31 mouse cellular contexts compared by ENCODE assay signal in the genomic region with DNA sequence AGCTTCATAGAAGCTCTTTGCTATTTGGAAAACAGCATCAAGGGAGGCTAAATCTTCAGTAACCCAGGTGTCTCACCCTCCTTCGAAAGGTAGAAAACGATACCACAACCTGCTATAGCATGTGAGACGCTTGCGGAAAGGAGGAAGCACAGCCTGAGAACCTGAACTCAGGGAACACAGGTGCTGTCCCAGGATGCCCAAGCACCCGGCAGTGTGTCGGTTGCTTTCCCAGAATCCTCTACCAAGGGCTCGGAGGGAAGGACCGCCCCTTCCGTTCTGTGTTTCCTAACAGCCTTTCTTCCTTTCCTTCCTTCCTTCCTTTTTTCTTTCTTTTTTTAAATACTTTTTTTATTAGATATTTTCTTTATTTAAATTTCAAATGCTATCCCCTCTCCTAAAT. TPM values are rescaled to one million over a fixed set of nuclear protein-coding genes. Genes with fewer than 3 reads are reported as not detected.
"Had no signal": no experiment of that assay in that cellular context is flagged by ENCODE, and none has a peak within 500 bp of the region (broad histone marks: within the 10 kb centered on the region; RNA-seq: fewer than 3 reads in every experiment).

No protein-coding gene starts in this region.

- H3K4me1 ChIP-seq: liver, embryonic 15.5 days; lung, embryonic 15.5 days; midbrain, embryonic 10.5 days; midbrain, embryonic 12.5 days; midbrain, embryonic 13.5 days; midbrain, embryonic 15.5 days had no signal

- DNase-seq: left cerebral cortex, postnatal 4 days; liver; liver, embryonic 13.5 days; liver, postnatal 0 days; lung, adult 18-20 months; lung, adult 2 months; lung, embryonic 14.5 days; lung, postnatal 10 days; lung, postnatal 14 days; lung, postnatal 36 days; lung, postnatal 4 days; midbrain, embryonic 14.5 days had no signal

- H3K27me3 ChIP-seq: limb, embryonic 15.5 days; liver, embryonic 13.5 days; liver, embryonic 15.5 days; lung, embryonic 15.5 days; midbrain, embryonic 12.5 days; midbrain, embryonic 13.5 days; midbrain, embryonic 15.5 days had no signal

- H3K4me3 ChIP-seq: left cerebral cortex, adult 2 months; limb, embryonic 10.5 days; limb, embryonic 12.5 days; limb, embryonic 13.5 days; limb, embryonic 15.5 days; liver, embryonic 12.5 days; liver, embryonic 13.5 days; liver, embryonic 15.5 days; lung, embryonic 15.5 days; megakaryocyte, embryonic 14.5 days; midbrain, embryonic 10.5 days; midbrain, embryonic 12.5 days; midbrain, embryonic 13.5 days; midbrain, embryonic 15.5 days; myocyte had no signal

- H3K27ac ChIP-seq: left cerebral cortex, adult 2 months; limb, embryonic 10.5 days; limb, embryonic 12.5 days; limb, embryonic 13.5 days; limb, embryonic 15.5 days; liver, embryonic 12.5 days; liver, embryonic 13.5 days; liver, embryonic 14.5 days; liver, embryonic 15.5 days; lung, embryonic 15.5 days; macrophage; midbrain, embryonic 10.5 days; midbrain, embryonic 12.5 days; midbrain, embryonic 13.5 days; midbrain, embryonic 15.5 days had no signal

- H3K36me3 ChIP-seq: limb, embryonic 10.5 days; limb, embryonic 12.5 days; limb, embryonic 13.5 days; limb, embryonic 15.5 days; liver, embryonic 12.5 days; liver, embryonic 13.5 days; liver, embryonic 15.5 days; lung, embryonic 15.5 days; midbrain, embryonic 10.5 days; midbrain, embryonic 12.5 days; midbrain, embryonic 13.5 days; midbrain, embryonic 15.5 days had no signal

RNA-seq across cellular contexts. Expression of a gene that starts 30.5 kb away (rescaled TPM):
- polyA plus RNA-seq: limb, embryonic 10.5 days; liver, adult 2 months; liver, embryonic 12.5 days; liver, embryonic 13.5 days; liver, embryonic 15.5 days; liver, embryonic 16.5 days; liver, postnatal 0 days; lung, embryonic 14.5 days; lung, postnatal 0 days; macrophage; myocyte had no signal
